Mouse (Mus musculus): Measurements from ENCODE around the gene Tnr.

DNA sequence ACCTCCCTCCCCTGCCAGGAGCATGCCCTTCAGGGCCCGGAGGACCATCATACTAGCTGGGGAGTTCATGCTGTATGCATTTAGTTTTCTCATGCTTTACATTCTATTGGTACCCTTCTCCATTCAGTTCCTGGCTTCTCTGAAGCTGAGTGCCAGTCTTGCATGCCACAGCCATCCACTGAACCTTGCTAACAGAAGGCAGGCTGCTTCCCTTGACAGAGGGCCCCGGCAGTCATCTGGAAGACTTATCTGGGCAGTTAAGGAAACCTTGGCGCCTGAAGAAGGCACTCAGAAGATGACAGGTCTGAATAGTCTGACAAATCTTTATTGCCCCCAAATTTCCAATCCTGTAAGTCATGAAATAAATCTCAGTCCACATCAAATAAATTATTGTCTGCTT lies 131.7 kb downstream of the Tnr start:
- TF ChIP-seq CTCF (IDR thresholded peaks at IDR 0.05; ENCODE audit: low read depth, low read length): no peak
- TF ChIP-seq POLR2A (IDR thresholded peaks at IDR 0.05; ENCODE audit: borderline replicate concordance, low read depth, low read length): no peak

All from bone marrow macrophage, adult 2 months (primary cell).